Mouse (Mus musculus) C2C12 (cell line): ENCODE measurements around the gene Chst11.

ENCODE experiments used
- CEBPB ChIP-seq: IDR thresholded peaks from one replicate; pipeline ENCODE4 v1.6.1; 2011; ENCODE audit warnings: low read depth, mild to moderate bottlenecking, control low read depth, moderate library complexity
- CTCF ChIP-seq: IDR thresholded peaks from one replicate; pipeline ENCODE4 v1.5.1; 2011; ENCODE audit not compliant: control insufficient read depth, insufficient read depth, insufficient read length
- FOSL1 ChIP-seq: IDR thresholded peaks from one replicate; pipeline ENCODE4 v1.8.0; 2011; ENCODE audit warnings: mild to moderate bottlenecking, low read length; ENCODE audit not compliant: poor library complexity, insufficient read depth, severe bottlenecking
- MAX ChIP-seq: IDR thresholded peaks from one replicate; pipeline ENCODE4 v1.6.1; 2011; ENCODE audit warnings: mild to moderate bottlenecking, control low read depth
- MYOD1 ChIP-seq: IDR thresholded peaks from one replicate; pipeline ENCODE4 v1.6.1; 2011; ENCODE audit warnings: low read depth; ENCODE audit not compliant: control insufficient read depth, insufficient read length
- MYOG ChIP-seq: IDR thresholded peaks from one replicate; pipeline ENCODE4 v1.6.1; 2011; ENCODE audit not compliant: control insufficient read depth, insufficient read length; ENCODE audit errors: extremely low read depth
- USF1 ChIP-seq: IDR thresholded peaks from one replicate; pipeline ENCODE4 v1.6.1; 2011; ENCODE audit warnings: low read depth, mild to moderate bottlenecking, control low read depth, moderate library complexity

DNA sequence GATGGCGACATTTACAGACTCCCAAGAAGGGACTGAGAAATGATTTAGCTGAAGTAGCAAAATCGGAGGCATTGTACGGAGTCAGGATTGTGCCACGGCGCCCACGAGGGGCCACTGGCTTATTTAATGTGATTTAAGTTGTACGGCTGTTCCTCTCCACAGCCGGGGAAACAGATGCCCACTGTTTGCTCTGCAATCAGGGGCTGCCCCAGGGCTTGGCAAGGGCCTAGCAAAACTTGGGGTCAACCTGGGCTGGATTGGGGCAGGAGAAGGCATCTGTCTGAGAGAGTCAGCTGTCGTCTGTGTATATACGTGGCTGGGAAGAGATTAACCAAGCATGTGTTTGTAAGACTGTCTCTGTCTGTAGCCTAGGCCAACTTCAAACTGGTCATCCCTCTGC is 149.6 kb downstream of the Chst11 start:
- TF ChIP-seq MAX = no peak
- TF ChIP-seq FOSL1 = no peak
- no peak for TF ChIP-seq CTCF
- no peak for TF ChIP-seq MYOG
- no peak for TF ChIP-seq USF1
- TF ChIP-seq MYOD1 = no peak
- TF ChIP-seq CEBPB = no peak
